Mouse (Mus musculus) forebrain, embryonic 14.5 days (tissue): Measurements from ENCODE around the gene Olfr1095. TPM values are rescaled to one million over a fixed set of nuclear protein-coding genes. Genes with fewer than 3 reads are reported as not detected.

Experiments used
- ATAC-seq: fragments of 200-750 bp; cut with Nextera tagmentation; 2 replicates; pipeline ENCODE4 v1.8.0; 2017; ENCODE audit warnings: mild to moderate bottlenecking, moderate library complexity
- DNase-seq: peaks from one replicate; pipeline ENCODE4 v3.0.0-alpha.2; 2015; ENCODE audit warnings: low spot score
- H3K27ac ChIP-seq: fragments of 300-500 bp; sonication (generic); 2 replicates; pipeline ENCODE4 v1.5.1; 2014; ENCODE audit warnings: low read depth, mild to moderate bottlenecking, control low read depth, low read length, moderate library complexity
- H3K27me3 ChIP-seq: fragments of 300-500 bp; sonication (generic); replicated peaks from 2 replicates; pipeline ENCODE4 v1.6.1; 2014; ENCODE audit warnings: low read length, control low read depth, mixed read lengths; ENCODE audit not compliant: control insufficient read depth, insufficient read depth
- H3K36me3 ChIP-seq: fragments of 300-500 bp; sonication (generic); 2 replicates; pipeline ENCODE4 v1.6.1; 2014; ENCODE audit warnings: low read length, control low read depth; ENCODE audit not compliant: control insufficient read depth, insufficient read depth
- H3K4me1 ChIP-seq: fragments of 300-500 bp; sonication (generic); 2 replicates; pipeline ENCODE4 v1.6.1; 2014; ENCODE audit warnings: antibody characterized with exemption, low read length, control low read depth; ENCODE audit not compliant: control insufficient read depth, insufficient read depth
- H3K4me2 ChIP-seq: fragments of 300-500 bp; sonication (generic); 2 replicates; pipeline ENCODE4 v1.6.1; 2014; ENCODE audit warnings: mild to moderate bottlenecking, control low read depth, low read length
- H3K4me3 ChIP-seq: fragments of 300-500 bp; sonication (generic); 2 replicates; pipeline ENCODE4 v1.5.1; 2014; ENCODE audit warnings: low read depth, low read length, control low read depth
- H3K9ac ChIP-seq: fragments of 300-500 bp; sonication (generic); 2 replicates; pipeline ENCODE4 v1.6.1; 2014; ENCODE audit warnings: mild to moderate bottlenecking, low read length, control low read depth, moderate library complexity
- H3K9me3 ChIP-seq: fragments of 300-500 bp; sonication (generic); replicated peaks from 2 replicates; pipeline ENCODE4 v1.6.1; 2016; ENCODE audit warnings: low read length, control low read depth, mixed read lengths; ENCODE audit not compliant: control insufficient read depth
- WGBS: fragments of 180-500 bp; shearing (Covaris S2); extraction: QIAGEN DNeasy Blood & Tissue Kit; methylation state at CpG from one replicate; pipeline ENCODE4 v1.1.7; 2014; 5-methylcytosine and 5-hydroxymethylcytosine counted together
- polyA plus RNA-seq: library from polyadenylated mRNA; unstranded; fragments of >200 nt; fragmentation: Nextera tagmentation; extraction: Ambion mirVana; gene quantifications from 2 replicates; pipeline ENCODE4 v1.2.1, GENCODE M21; 2014

Gene Olfr1095
- not detected in 2 replicates for polyA plus RNA-seq

GRCm38 (mm10) chr2:86851596-86851995 is at the start of gene Olfr1095:
Gene Olfr1095, minus strand, starts transcription at chr2:86851696.
- no peak within 1 kb of the TSS for H3K27ac ChIP-seq
- no peak within 1 kb of the TSS for H3K4me2 ChIP-seq
- H3K4me3 ChIP-seq: no peak within 1 kb of the TSS
- DNase-seq (no peak), ATAC-seq (no peak)
- no peak within 1 kb of the TSS for H3K9ac ChIP-seq
- H3K4me1 ChIP-seq: no peaks in the 10 kb centered on the region
- H3K9me3 ChIP-seq: no peaks in the 10 kb centered on the region
- H3K27me3 ChIP-seq: no peaks in the 10 kb centered on the region
- WGBS: 92% methylated on average over 3 of the region's 3 CpGs
- no peaks in the 10 kb centered on the region for H3K36me3 ChIP-seq

- 98% methylated on average over 1 of the region's 1 CpGs for WGBS
- no peaks in the 10 kb centered on the region for H3K4me1 ChIP-seq
- no peaks in the 10 kb centered on the region for H3K27me3 ChIP-seq
These were observed 40.6 kb upstream of the Olfr1095 start, which contains the start of gene Olfr1097 for GRCm38 (mm10) chr2:86892116-86892515. Gene Olfr1097, minus strand, starts transcription at chr2:86892216.

GRCm38 (mm10) chr2:86874702-86875101 is 23.2 kb upstream of the Olfr1095 start, which contains the start of gene Gm13723:
Gene Gm13723, minus strand, starts transcription at chr2:86874802.
- DNase-seq (no peak), ATAC-seq (no peak)
- H3K27me3 ChIP-seq: no peaks in the 10 kb centered on the region
- no peak within 1 kb of the TSS for H3K4me2 ChIP-seq
- no peaks in the 10 kb centered on the region for H3K9me3 ChIP-seq
- H3K4me3 ChIP-seq: no peak within 1 kb of the TSS
- H3K9ac ChIP-seq: no peak within 1 kb of the TSS
- H3K36me3 ChIP-seq: no peaks in the 10 kb centered on the region
- 51% methylated on average over 1 of the region's 1 CpGs for WGBS
- no peak within 1 kb of the TSS for H3K27ac ChIP-seq
- H3K4me1 ChIP-seq: no peaks in the 10 kb centered on the region

More at GRCm38 (mm10) chr2:86892116-86892515, 40.6 kb upstream of the Olfr1095 start, which contains the start of gene Olfr1097:
- Histone ChIP-seq H3K27ac (no peak within 1 kb of the TSS), H3K9ac (no peak within 1 kb of the TSS), H3K36me3 (no peaks in the 10 kb centered on the region), H3K9me3 (no peaks in the 10 kb centered on the region), H3K4me2 (no peak within 1 kb of the TSS), H3K4me3 (no peak within 1 kb of the TSS)
- DNase-seq (no peak), ATAC-seq (no peak)

- no peak for ATAC-seq
- no peak within 1 kb of the TSS for H3K9ac ChIP-seq
These were observed 27.1 kb downstream of the Olfr1095 start, which contains the start of gene Olfr1094 for GRCm38 (mm10) chr2:86824363-86824762. Gene Olfr1094, plus strand, starts transcription at chr2:86824663.

GRCm38 (mm10) chr2:86809918-86810317 is 41.6 kb downstream of the Olfr1095 start, which contains the start of gene Olfr141:
Gene Olfr141, minus strand, starts transcription at chr2:86810018.
- Histone ChIP-seq H3K9ac (no peak within 1 kb of the TSS), H3K4me3 (no peak within 1 kb of the TSS), H3K4me2 (no peak within 1 kb of the TSS), H3K27me3 (no peaks in the 10 kb centered on the region), H3K9me3 (no peaks in the 10 kb centered on the region), H3K4me1 (no peaks in the 10 kb centered on the region), H3K27ac (no peak within 1 kb of the TSS), H3K36me3 (no peaks in the 10 kb centered on the region)
- DNase-seq: no peak
- no peak for ATAC-seq

More at GRCm38 (mm10) chr2:86824363-86824762, 27.1 kb downstream of the Olfr1095 start, which contains the start of gene Olfr1094:
- no peak within 1 kb of the TSS for H3K27ac ChIP-seq
- no peaks in the 10 kb centered on the region for H3K36me3 ChIP-seq
- no peak for DNase-seq
- H3K4me1 ChIP-seq: no peaks in the 10 kb centered on the region
- no peak within 1 kb of the TSS for H3K4me3 ChIP-seq
- H3K4me2 ChIP-seq: no peak within 1 kb of the TSS
- H3K27me3 ChIP-seq: no peaks in the 10 kb centered on the region
- H3K9me3 ChIP-seq: no peaks in the 10 kb centered on the region

Other genes with a start within 250 kb of the Olfr1095 start
- gene Olfr1084, start 212.0 kb downstream of the Olfr1095 start, polyA plus RNA-seq: not detected in 2 replicates
- gene Olfr1085, start 189.7 kb downstream of the Olfr1095 start, polyA plus RNA-seq: not detected in 2 replicates
- gene Olfr1086, start 171.6 kb downstream of the Olfr1095 start, polyA plus RNA-seq: not detected in 2 replicates
- gene Olfr1087, start 153.3 kb downstream of the Olfr1095 start, polyA plus RNA-seq: not detected in 2 replicates
- gene Olfr1089, start 118.0 kb downstream of the Olfr1095 start, polyA plus RNA-seq: not detected in 2 replicates
- not detected in 2 replicates for gene Olfr1090, start 92.7 kb downstream of the Olfr1095 start, polyA plus RNA-seq
- not detected in 2 replicates for gene Olfr1093, start 69.2 kb downstream of the Olfr1095 start, polyA plus RNA-seq
- not detected in 2 replicates for gene Olfr141, start 41.7 kb downstream of the Olfr1095 start, polyA plus RNA-seq
- not detected in 2 replicates for gene Olfr1094, start 27.0 kb downstream of the Olfr1095 start, polyA plus RNA-seq
- gene Gm13723, start 23.1 kb upstream of the Olfr1095 start, polyA plus RNA-seq: not detected in 2 replicates
- not detected in 2 replicates for gene Olfr1097, start 40.5 kb upstream of the Olfr1095 start, polyA plus RNA-seq
- not detected in 2 replicates for gene Olfr1098, start 72.8 kb upstream of the Olfr1095 start, polyA plus RNA-seq
- not detected in 2 replicates for gene Olfr1099, start 109.0 kb upstream of the Olfr1095 start, polyA plus RNA-seq
- not detected in 2 replicates for gene Olfr1100, start 128.3 kb upstream of the Olfr1095 start, polyA plus RNA-seq
- not detected in 2 replicates for gene Olfr1101, start 139.5 kb upstream of the Olfr1095 start, polyA plus RNA-seq
- not detected in 2 replicates for gene Olfr1102, start 146.7 kb upstream of the Olfr1095 start, polyA plus RNA-seq
- gene Olfr1104, start 175.4 kb upstream of the Olfr1095 start, polyA plus RNA-seq: not detected in 2 replicates
- not detected in 2 replicates for gene Olfr1105, start 184.8 kb upstream of the Olfr1095 start, polyA plus RNA-seq
- not detected in 2 replicates for gene Olfr1106, start 200.6 kb upstream of the Olfr1095 start, polyA plus RNA-seq
- gene Olfr1107, start 224.1 kb upstream of the Olfr1095 start, polyA plus RNA-seq: not detected in 2 replicates
- gene Olfr1109, start 244.3 kb upstream of the Olfr1095 start, polyA plus RNA-seq: not detected in 2 replicates